ENCODE assay signal across 25 mouse cellular contexts in genomic region chr4:43367787-43368186, GRCm38 (mm10). TPM values are rescaled to one million over a fixed set of nuclear protein-coding genes. Genes with fewer than 3 reads are reported as not detected.
DNase-seq lines count a peak whose midpoint lies in the region; ATAC-seq and TF ChIP-seq lines count a peak whose summit lies in the region.
"Had no signal": no experiment of that assay in that cellular context is flagged by ENCODE, and none has a peak within 500 bp of the region (broad histone marks: within the 10 kb centered on the region; RNA-seq: fewer than 3 reads in every experiment).

No protein-coding gene starts in this region.

- peak overlapping the region; percentile 38 to 80 for H3K4me3 ChIP-seq in MEL (ENCODE audit: control insufficient read depth in 1 of 2, insufficient read depth in 1 of 2, low read depth in 2 of 2, low read length in 2 of 2)
- no peak overlapping the region for H3K4me3 ChIP-seq in intestine, embryonic 15.5 days (replicated peaks)
- H3K4me3 ChIP-seq: embryonic facial prominence, embryonic 12.5 days; embryonic facial prominence, embryonic 15.5 days; gastrocnemius, adult 2 months; heart, embryonic 12.5 days; heart, embryonic 15.5 days had no signal

- no peaks in the 10 kb centered on the region for H3K27me3 ChIP-seq in MEL (ENCODE audit: control insufficient read depth in 1 of 2, insufficient read depth in 2 of 2, low read length in 2 of 2)
- no peaks in the 10 kb centered on the region for H3K27me3 ChIP-seq in intestine, embryonic 15.5 days (replicated peaks)
- H3K27me3 ChIP-seq: embryonic facial prominence, embryonic 12.5 days; embryonic facial prominence, embryonic 15.5 days had no signal

- TF ChIP-seq POLR2A in MEL (IDR thresholded peaks at IDR 0.05; ENCODE audit: control insufficient read depth in 1 of 2, insufficient read depth in 1 of 2, low read depth in 1 of 2, low read length in 2 of 2, poor library complexity in 1 of 2), result peak in 1 of 2 experiments; percentile 62; a peak in 2 of 4 replicates

- WGBS in intestine, embryonic 15.5 days, result 87% methylated on average over 9 of the region's 9 CpGs

- TF ChIP-seq EP300 in MEL (IDR thresholded peaks at IDR 0.05; ENCODE audit: low read depth in 1 of 2, low read length in 2 of 2), result peak; percentile 51 to 70

- H3K4me1 ChIP-seq in MEL (ENCODE audit: control insufficient read depth in 1 of 2, insufficient read depth in 2 of 2, low read length in 2 of 2), result peaks cover 21 to 41% of the 10 kb centered on the region in 2 experiments
- 0 out of 2 replicates have a peak, but pooled peaks cover 3% of the 10 kb centered on the region for H3K4me1 ChIP-seq in intestine, embryonic 15.5 days (replicated peaks)
- H3K4me1 ChIP-seq: embryonic facial prominence, embryonic 12.5 days; embryonic facial prominence, embryonic 15.5 days; heart, embryonic 12.5 days; heart, embryonic 15.5 days had no signal

- peaks cover 0 to 32% of the 10 kb centered on the region in 2 experiments; a peak in 2 of 4 replicates for H3K36me3 ChIP-seq in MEL (ENCODE audit: control insufficient read depth in 1 of 2, insufficient read depth in 2 of 2, low read length in 2 of 2)
- H3K36me3 ChIP-seq in intestine, embryonic 15.5 days, result no peaks in the 10 kb centered on the region
- H3K36me3 ChIP-seq: embryonic facial prominence, embryonic 12.5 days; embryonic facial prominence, embryonic 15.5 days; heart, embryonic 12.5 days; heart, embryonic 15.5 days had no signal

- no peaks in the 10 kb centered on the region for H3K79me2 ChIP-seq in MEL (ENCODE audit: control insufficient read depth, insufficient read depth, low read length, poor library complexity)

- peak; percentile 90 for DNase-seq in MEL (ENCODE audit: low read depth, low spot score)
- DNase-seq in cerebellum, adult 9-10 months, result no peak
- no peak for DNase-seq in gastrocnemius, postnatal 36 days
- DNase-seq: adrenal gland, adult 2 months; adrenal gland, postnatal 14 days; cerebellum, adult 11 months; cerebellum, adult 2 months; cerebellum, postnatal 10 days; forebrain, postnatal 0 days; gastrocnemius, adult 2 months; gastrocnemius, postnatal 14 days; heart, postnatal 10 days; heart, postnatal 36 days had no signal

- intact Hi-C loops in gastrocnemius, postnatal 36 days (cut with DNase I), result no loop called here

- ATAC-seq in common myeloid progenitor, adult 5-6 weeks (replicated peaks; ENCODE audit: low read depth, poor library complexity, severe bottlenecking), result peak; percentile 70
- peak; percentile 72 for ATAC-seq in megakaryocyte, adult 5-6 weeks (ENCODE audit: poor library complexity, severe bottlenecking)
- no peak for ATAC-seq in intestine, embryonic 15.5 days
- ATAC-seq: forebrain, embryonic 14.5 days; forebrain, postnatal 0 days; hindbrain, postnatal 0 days; inflammation-experienced regulatory T-cells, adult 6 months; intestine, postnatal 0 days had no signal

- H3K9ac ChIP-seq in MEL (ENCODE audit: control insufficient read depth, low read depth, low read length, poor library complexity, severe bottlenecking), result peak overlapping the region; percentile 53
- no peak overlapping the region for H3K9ac ChIP-seq in intestine, embryonic 15.5 days
- H3K9ac ChIP-seq: embryonic facial prominence, embryonic 12.5 days; embryonic facial prominence, embryonic 15.5 days; forebrain, postnatal 0 days; heart, embryonic 12.5 days; heart, embryonic 15.5 days; hindbrain, embryonic 14.5 days had no signal

- no peak overlapping the region for H3K4me2 ChIP-seq in intestine, embryonic 15.5 days (replicated peaks)
- H3K4me2 ChIP-seq: embryonic facial prominence, embryonic 12.5 days; embryonic facial prominence, embryonic 15.5 days; heart, embryonic 12.5 days; heart, embryonic 15.5 days; hindbrain, embryonic 14.5 days had no signal

- TF ChIP-seq CTCF in MEL (IDR thresholded peaks at IDR 0.05 in 2 of 3, conservative IDR thresholded peaks at IDR 0.05 in 1 of 3; ENCODE audit: control insufficient read depth in 1 of 3, insufficient read depth in 1 of 3, low read depth in 2 of 3, low read length in 3 of 3, poor library complexity in 1 of 3, severe bottlenecking in 1 of 3), result no peak

- peak overlapping the region; percentile 75 for H3K27ac ChIP-seq in MEL (ENCODE audit: control insufficient read depth, low read depth, low read length)
- H3K27ac ChIP-seq in intestine, embryonic 15.5 days, result no peak overlapping the region
- H3K27ac ChIP-seq: embryonic facial prominence, embryonic 12.5 days; embryonic facial prominence, embryonic 15.5 days; gastrocnemius, adult 2 months; heart, embryonic 15.5 days; hindbrain, embryonic 14.5 days; hindbrain, postnatal 0 days had no signal

- TF ChIP-seq RAD21 in MEL (IDR thresholded peaks at IDR 0.05; ENCODE audit: low read depth, low read length), result no peak

- H3K9me3 ChIP-seq in MEL (replicated peaks; ENCODE audit: insufficient read depth, low read length), result no peaks in the 10 kb centered on the region
- H3K9me3 ChIP-seq in intestine, embryonic 15.5 days, result no peaks in the 10 kb centered on the region
- H3K9me3 ChIP-seq: embryonic facial prominence, embryonic 12.5 days; embryonic facial prominence, embryonic 15.5 days; heart, embryonic 12.5 days; heart, embryonic 15.5 days had no signal

TF ChIP-seq in MEL, 35 proteins besides CTCF, POLR2A, EP300 and RAD21 (continues in another document):
- peak; percentile 86; the same call in 1 of the 2 replicates for TF ChIP-seq UBTF (IDR thresholded peaks at IDR 0.05; ENCODE audit: borderline replicate concordance, insufficient read depth, low read depth, low read length)
- TF ChIP-seq ZNF384 (IDR thresholded peaks at IDR 0.05; ENCODE audit: low read depth, low read length), result no peak
- peak; percentile 36; the same call in 1 of the 2 replicates for TF ChIP-seq RCOR1 (IDR thresholded peaks at IDR 0.05; ENCODE audit: low read depth, low read length)
- no peak for TF ChIP-seq E2F4 (IDR thresholded peaks at IDR 0.05; ENCODE audit: borderline replicate concordance, low read depth, low read length)
- no peak; the same call in 1 of the 2 replicates for TF ChIP-seq CHD2 (IDR thresholded peaks at IDR 0.05; ENCODE audit: low read length)
- TF ChIP-seq MEF2A (IDR thresholded peaks at IDR 0.05; ENCODE audit: extremely low read depth, insufficient replicate concordance, low read depth, low read length, poor library complexity, severe bottlenecking), result no peak
- TF ChIP-seq MAFK (IDR thresholded peaks at IDR 0.05; ENCODE audit: borderline replicate concordance, low read depth, low read length), result no peak
- TF ChIP-seq POLR2AphosphoS5 (IDR thresholded peaks at IDR 0.05; ENCODE audit: borderline replicate concordance, low read depth, low read length), result no peak
- TF ChIP-seq ZC3H11A (IDR thresholded peaks at IDR 0.05; ENCODE audit: low read depth, low read length), result no peak
- peak; percentile 53 for TF ChIP-seq NELFE (IDR thresholded peaks at IDR 0.05; ENCODE audit: low read depth, low read length)
- TF ChIP-seq GATA1 (IDR thresholded peaks at IDR 0.05; ENCODE audit: low read depth, low read length), result peak; percentile 88
- TF ChIP-seq POLR2AphosphoS2 (IDR thresholded peaks at IDR 0.05; ENCODE audit: low read length), result peak; percentile 47; the same call in 1 of the 2 replicates
- no peak for TF ChIP-seq MYB (IDR thresholded peaks at IDR 0.05; ENCODE audit: low read depth, low read length)
- TF ChIP-seq ELF1 (IDR thresholded peaks at IDR 0.05; ENCODE audit: low read depth, low read length), result peak; percentile 82
- TF ChIP-seq TBP (IDR thresholded peaks at IDR 0.05; ENCODE audit: low read depth, low read length), result peak; percentile 88
- no peak for TF ChIP-seq GABPA (IDR thresholded peaks at IDR 0.05; ENCODE audit: low read depth, low read length)
- TF ChIP-seq MAX (IDR thresholded peaks at IDR 0.05; ENCODE audit: low read length), result peak; percentile 77
- no peak for TF ChIP-seq MAZ (IDR thresholded peaks at IDR 0.05; ENCODE audit: low read depth, low read length)
- TF ChIP-seq TAL1 (IDR thresholded peaks at IDR 0.05; ENCODE audit: low read length), result no peak
- peak; percentile 69 for TF ChIP-seq SIN3A (IDR thresholded peaks at IDR 0.05; ENCODE audit: low read length)
- TF ChIP-seq MYC (IDR thresholded peaks at IDR 0.05; ENCODE audit: low read depth, low read length), result peak; percentile 65; the same call in 1 of the 2 replicates
- peak; percentile 52; the same call in 1 of the 2 replicates for TF ChIP-seq ETS1 (IDR thresholded peaks at IDR 0.05; ENCODE audit: low read depth, low read length)
- TF ChIP-seq SMC3 (IDR thresholded peaks at IDR 0.05; ENCODE audit: low read depth, low read length), result no peak
- no peak for TF ChIP-seq USF1 (IDR thresholded peaks at IDR 0.05; ENCODE audit: low read depth, low read length)
- no peak for TF ChIP-seq KAT2A (conservative IDR thresholded peaks at IDR 0.05; ENCODE audit: low read depth, low read length)
- TF ChIP-seq HCFC1 (IDR thresholded peaks at IDR 0.05; ENCODE audit: low read depth, low read length), result no peak
- no peak for TF ChIP-seq CHD1 (IDR thresholded peaks at IDR 0.05; ENCODE audit: low read depth, low read length)
- peak; percentile 71 for TF ChIP-seq MXI1 (IDR thresholded peaks at IDR 0.05; ENCODE audit: low read depth, low read length)
- 0 out of 2 replicates have a peak, but pooled peaks have one; percentile 55 for TF ChIP-seq JUND (IDR thresholded peaks at IDR 0.05; ENCODE audit: low read depth, low read length)
- TF ChIP-seq ZKSCAN1 (IDR thresholded peaks at IDR 0.05; ENCODE audit: low read depth, low read length), result no peak
- no peak for TF ChIP-seq BHLHE40 (IDR thresholded peaks at IDR 0.05; ENCODE audit: borderline replicate concordance, low read depth, low read length)
- peak; percentile 36; the same call in 1 of the 2 replicates for TF ChIP-seq NRF1 (IDR thresholded peaks at IDR 0.05; ENCODE audit: insufficient read depth, low read depth, low read length, poor library complexity, severe bottlenecking)
- 0 out of 2 replicates have a peak, but pooled peaks have one; percentile 51 for TF ChIP-seq ZMIZ1 (IDR thresholded peaks at IDR 0.05; ENCODE audit: low read depth, low read length)
- no peak for TF ChIP-seq USF2 (IDR thresholded peaks at IDR 0.05; ENCODE audit: borderline replicate concordance in 1 of 2, insufficient read depth in 1 of 2, low read depth in 1 of 2, low read length in 2 of 2)

RNA-seq across cellular contexts. Expression of gene Rusc2, which starts 14.0 kb away (rescaled TPM):
- 2.4 and 4.7 TPM in 2 replicates for total RNA-seq in MEL (2012; rRNA removed)
- 1 to 10 TPM in 1 of 2 experiments, not detected in 1; 7.3 TPM for polyA plus RNA-seq in MEL (2012; ENCODE audit: insufficient read depth in 1 of 2, insufficient read length in 2 of 2, low read depth in 1 of 2, low replicate concordance in 2 of 2, missing spikeins in 1 of 2)
- total RNA-seq in common myeloid progenitor, adult 5-6 weeks (2017), result 0.97 and 1.3 TPM in 2 replicates
- total RNA-seq in megakaryocyte, adult 5-6 weeks (2015), result 2.1 and 3.0 TPM in 2 replicates
- 0.77 and 2.3 TPM in 2 replicates for total RNA-seq in megakaryocyte, adult 5-6 weeks (2017)
- polyA plus RNA-seq in intestine, embryonic 15.5 days (2015; fragmentation: Nextera tagmentation; extraction: Ambion mirVana), result 13.1 and 14.0 TPM in 2 replicates
- 10 to 100 TPM; 20.8 to 23.3 TPM for total RNA-seq in gastrocnemius, postnatal 36 days (2021)
- polyA plus RNA-seq: inflammation-experienced regulatory T-cells, adult 6 months had no signal
